Mouse (Mus musculus) retina, postnatal 7 days (tissue): ENCODE data around the gene Rnf220.
A peak's percentile ranks its signal among the peaks of the same experiment; 100 is the strongest.

Experiments
- DNase-seq: peaks from one replicate; pipeline ENCODE4 v3.0.0-alpha.2; 2012; ENCODE audit warnings: low read depth, low spot score

Gene Rnf220

DNA sequence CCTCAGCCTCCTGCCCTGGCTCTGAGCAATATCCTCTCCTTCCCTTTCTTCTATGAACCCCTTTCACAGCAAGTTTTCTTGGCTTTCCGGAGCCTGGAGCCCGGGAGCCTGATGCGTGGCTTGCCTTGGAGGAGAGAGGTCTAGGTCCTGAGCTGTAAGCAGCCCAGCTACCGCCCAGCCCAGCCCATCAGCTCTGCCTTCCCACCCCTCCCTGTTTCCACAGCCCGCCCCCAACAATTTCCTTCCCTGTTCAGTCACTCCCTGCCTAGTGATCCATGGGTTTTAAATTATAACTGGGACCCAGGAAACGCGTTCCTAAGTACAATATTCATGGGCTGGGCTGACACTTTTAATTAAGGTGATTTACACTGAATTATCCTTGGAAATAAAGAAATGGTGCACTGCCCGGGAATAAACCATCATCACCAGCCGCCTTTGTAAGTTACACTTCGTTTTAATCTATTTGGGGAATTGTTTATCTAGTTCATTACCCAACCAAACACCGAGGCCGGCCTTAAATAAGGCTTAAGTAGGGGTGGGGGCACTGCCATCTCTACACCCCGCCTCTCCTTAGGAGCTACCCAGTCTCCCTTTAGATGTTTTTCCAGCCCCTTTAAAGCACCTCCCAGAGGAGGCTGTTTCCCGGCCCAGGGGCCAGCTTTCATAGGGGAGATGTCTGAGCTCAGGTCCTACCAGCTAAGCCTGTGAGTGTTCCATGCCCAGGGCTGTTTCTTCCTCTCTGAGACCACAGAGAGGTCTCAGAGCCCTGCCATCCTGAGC is 194.6 kb downstream of the Rnf220 start:
- DNase-seq: no peak

DNA sequence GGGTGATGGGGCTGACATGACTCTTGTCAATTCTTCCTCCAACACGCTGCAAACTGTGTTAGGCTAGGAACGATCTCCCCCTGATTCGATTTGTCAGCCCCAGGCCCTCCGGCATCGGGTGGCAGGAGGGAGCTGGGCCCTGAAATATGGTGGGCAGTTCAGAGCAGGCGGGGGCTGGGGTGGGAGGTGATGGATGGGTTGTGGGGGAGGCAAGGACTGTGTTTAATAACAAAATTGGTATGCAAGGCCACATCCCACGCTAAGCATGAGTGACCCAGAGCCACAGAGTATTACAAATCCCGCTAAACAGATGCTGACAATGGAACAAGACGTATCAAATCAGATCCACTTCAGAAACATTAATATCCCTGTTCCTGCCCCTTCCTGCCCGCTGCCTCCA is 196.9 kb downstream of the Rnf220 start:
- no peak for DNase-seq

DNA sequence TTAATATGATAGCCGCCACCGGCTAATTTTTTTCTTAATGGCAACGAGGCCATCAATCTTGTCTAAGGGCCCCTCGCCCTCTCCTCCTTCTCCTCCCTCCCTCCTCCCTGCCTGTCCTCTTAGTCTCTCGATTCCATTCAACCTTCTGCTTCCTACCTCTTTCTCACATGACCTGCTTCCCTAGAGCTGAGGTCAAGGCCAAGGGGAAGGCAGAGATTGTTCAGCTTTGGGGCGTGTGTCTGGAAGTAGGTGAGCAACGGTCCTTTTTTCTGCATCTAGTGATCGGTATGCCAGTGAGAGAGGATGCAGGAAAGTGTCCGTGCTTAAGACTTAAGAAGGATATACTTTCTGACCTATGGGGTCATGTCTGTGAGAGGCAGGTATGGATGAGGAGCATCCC is 199.0 kb downstream of the Rnf220 start:
- no peak for DNase-seq

DNA sequence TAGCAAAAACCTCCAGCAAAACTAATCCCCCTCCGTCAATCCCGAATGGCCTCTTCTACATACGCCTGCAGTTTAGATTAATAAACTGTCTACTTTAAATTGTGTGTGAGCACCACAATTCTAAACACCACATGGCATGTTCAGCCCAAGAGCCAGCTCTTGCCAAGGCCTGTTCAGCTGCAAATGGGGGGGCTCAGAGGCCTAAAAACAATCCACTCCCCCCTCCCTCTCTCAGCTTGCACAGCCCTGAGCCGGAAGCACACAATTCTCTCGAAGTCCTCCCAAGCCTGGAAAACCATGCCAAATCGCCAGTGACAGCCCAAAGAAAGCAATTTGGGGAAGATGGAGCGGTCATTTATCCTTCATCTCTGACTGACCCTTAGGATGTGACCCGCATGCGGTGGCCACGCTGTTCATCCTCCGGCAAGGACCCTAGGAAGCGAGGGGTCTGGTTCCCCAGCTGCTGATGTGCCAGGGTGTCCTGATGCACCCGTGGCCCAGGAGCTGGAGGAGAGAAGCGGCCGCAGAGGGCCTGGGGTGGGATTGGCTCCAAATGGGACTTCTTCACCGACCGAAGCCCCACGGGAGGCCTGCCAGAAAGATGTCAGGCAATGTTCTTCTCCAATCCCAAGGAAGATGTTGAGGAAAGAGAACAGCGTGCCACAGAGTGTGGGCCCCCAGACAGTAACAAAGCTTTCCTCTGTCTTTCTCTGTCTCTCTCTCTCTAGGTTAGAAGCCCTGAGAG is 199.8 kb downstream of the Rnf220 start:
- DNase-seq: no peak

DNA sequence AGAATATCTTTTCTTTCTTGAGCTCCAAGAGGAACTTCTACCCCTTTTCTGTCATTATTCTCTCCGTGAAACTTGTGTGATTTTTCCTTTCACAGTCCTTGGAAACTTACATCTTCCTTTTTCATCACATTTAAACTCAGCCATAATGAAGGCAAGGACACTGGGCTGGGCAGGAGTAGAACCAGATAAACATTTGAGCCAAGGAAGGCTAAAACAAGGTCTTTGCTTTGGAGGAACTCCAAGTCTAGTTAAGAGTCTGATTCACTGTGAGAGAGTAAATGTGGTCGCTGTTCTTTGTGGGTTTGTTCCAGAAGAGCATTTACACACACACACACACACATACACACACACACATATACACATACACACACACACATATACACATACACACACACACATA is 205.2 kb downstream of the Rnf220 start:
- DNase-seq: no peak

DNA sequence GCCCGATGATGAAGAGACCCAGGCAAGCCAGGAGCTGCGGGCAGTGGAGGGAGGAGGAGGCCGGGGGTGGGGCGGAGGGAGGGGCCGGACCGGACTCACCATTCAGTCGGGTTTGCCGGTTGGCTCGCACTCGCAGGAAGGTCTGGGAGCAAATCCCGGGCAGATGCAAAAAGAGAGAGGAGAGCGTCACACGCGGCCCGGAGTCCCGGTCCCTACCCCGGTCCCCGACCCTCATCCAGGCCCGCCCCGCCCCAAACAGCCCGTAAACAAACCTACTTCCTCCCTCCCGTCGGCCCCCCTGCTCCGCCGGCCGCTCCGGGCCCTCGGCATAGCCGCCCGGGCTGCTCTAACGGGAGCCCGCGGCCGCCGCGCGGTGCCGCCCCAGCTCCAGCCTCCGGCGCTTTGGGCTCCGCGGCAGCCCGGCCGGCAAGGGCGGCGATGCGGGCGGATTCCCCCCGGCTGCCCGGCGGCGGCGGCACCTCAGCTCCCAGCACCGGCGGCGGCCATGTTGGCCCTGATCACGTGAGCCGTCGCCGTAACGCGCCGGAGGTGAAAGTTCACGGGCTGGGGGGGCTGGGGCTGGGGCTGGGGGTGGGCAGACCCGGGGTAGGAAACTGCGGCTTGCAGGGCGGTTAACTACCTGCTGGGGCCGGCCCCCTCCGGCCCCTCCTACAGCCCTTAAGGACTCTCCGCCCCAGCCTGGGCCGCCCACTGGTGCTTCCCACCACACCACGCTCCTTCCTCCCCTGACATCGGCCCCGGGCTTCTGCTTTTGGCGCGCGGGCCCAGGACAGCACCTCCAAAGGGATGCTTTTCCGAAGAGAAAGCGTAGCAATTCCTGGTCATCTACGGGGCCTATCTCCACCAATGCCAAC is 207.7 kb downstream of the Rnf220 start:
- no peak for DNase-seq

DNA sequence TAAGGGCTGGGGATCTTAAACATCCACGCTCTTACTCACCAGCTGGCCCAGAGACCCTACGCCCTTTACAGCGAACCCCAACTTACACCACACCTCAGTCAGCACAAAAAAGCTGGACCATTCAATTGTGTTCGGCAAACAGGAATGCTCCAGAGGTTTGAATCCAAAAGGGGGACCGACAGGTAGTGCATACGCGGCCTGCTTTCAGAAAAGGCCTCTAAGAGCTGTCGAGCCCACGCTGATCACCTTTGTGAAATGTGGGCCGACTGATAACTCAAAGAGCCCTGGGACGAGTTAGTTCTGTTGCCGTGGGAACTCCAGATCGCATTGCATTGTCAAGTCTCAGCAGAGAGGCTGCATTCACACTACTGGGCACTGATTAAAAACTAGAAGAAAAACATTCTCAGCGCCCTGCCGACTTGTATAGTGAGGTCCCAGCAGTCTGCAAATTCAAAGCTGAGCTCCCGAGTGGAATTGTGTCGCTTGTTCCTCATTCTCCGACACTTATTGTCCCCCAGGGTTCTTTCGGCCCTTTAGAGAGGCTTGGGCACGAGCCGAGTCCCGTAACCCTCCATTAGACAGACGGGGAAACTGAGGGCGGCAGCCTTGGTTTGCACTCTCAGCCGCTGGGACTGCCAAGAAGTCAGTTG is 208.4 kb downstream of the Rnf220 start:
- DNase-seq: no peak

DNA sequence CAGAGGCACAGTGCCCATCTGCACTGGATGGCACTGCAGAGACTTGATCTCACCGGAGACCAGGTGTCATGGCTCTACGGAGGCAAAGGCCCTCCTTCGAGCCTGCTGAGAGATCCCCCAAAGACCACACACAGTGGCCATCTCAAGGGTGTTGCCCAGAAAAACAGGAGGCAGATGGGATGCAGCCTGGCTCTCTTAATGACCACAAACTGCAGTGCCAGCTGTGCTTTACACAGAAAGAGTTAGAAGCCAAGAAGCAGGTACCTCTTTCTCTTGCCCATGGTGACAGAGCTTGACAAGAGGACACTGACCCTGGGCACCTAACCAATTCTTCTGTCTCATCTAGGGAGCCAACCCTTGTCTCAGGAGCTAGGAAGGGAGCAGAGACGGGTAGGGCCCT is 212.5 kb downstream of the Rnf220 start:
- no peak for DNase-seq

DNA sequence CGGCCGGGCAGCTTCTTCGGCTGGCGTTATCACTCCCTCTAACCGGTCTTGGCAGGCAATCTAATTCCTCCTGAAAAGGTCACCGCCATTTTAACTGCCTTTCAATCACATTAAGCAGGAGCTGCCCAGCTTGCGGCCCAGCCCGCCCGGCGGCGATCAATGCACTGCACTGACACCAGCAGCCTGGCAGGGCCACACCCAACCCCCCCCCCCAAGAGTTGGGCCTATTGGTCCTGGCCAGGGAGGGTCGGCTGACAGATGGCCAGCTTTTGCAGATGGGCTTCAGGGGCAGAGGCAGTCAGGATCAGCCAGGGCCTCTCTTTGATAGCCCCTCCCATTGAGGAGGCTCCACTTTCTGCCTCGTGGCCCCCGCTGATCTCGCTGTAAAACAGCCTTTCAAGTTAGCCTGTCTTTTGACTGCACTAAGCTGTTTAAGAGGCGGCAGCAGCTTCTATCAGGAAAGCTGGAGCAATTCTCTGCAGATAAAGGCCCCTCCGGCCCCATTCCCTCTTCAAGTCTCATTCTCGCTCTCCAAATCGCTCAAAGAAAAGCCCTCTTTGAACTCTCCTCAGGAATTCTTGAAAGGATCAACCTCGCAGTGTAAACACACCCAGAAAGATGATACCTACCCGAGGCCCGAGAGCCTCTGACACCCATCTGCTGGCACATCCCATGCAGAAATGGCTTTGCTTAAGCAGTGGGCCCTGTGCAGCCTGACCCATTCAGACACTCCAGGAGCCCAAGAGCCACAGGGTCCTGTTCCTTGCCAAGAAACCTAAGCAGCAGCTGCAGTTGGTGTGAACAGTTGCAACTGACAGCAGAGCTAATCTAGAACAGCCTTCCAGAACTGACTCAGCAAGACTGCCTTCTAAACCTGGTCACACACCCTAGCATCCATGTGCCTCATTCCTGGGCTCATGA is 213.3 kb downstream of the Rnf220 start:
- DNase-seq: no peak

DNA sequence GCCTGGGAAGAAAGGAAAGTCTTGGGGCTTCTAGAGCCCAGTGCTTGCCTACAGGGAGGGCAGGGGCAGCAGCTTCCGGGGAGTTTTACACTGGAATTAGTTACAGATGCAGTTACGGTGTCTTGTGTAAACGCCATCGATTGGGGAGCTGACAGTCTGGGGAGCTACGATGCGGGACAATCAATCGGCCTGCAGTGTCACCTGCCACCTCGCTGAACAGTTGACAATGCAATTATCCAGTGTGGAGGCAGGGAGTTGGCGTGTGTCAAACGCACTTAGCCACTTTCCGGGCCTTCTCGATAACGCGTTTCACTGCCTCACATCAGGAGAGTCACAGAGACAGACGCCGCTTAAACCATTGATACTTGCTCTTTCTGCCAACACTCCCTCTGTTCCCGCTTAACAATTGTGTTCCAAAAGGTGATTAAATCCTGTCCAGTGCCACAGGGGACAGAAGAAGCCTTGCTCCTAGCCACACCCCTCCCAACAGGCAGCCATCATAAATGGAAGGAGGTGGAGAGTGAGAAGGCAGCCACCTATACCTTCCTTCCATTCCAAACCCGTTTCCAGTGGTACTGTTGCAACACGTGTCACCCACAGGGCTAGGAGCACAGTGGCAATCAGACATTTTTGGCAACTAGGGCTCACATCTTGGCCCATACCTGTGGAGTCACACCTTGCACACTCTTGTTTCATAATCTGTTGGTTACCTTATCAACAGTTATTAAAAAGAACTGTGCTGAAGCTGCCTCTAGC is 215.6 kb downstream of the Rnf220 start:
- DNase-seq: no peak

DNA sequence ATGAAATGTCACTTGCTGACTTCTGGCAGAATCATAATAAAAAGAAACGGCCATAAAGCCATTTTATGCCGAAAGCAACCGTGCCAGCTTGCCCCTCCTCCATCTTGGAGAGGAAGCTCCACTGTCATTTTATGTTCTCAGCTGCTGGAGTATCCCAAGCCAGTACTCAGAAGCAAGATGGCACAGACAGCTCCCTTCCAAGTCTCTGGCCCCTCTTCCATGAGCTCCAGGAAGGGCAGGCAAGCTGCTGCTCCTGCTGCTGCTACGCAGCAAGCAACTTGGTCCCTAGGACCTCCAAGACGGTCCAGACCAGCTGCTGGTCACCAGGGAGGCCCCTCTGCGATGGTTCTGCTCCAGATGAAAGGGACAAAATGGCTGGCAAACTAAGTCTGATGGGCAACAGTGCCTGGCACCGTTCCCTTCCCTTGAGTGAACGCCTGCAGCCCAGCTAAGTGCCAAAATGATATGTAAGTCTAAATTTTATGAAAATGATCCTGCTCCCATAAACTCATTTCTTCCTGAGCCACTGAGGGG is 216.4 kb downstream of the Rnf220 start:
- no peak for DNase-seq

DNA sequence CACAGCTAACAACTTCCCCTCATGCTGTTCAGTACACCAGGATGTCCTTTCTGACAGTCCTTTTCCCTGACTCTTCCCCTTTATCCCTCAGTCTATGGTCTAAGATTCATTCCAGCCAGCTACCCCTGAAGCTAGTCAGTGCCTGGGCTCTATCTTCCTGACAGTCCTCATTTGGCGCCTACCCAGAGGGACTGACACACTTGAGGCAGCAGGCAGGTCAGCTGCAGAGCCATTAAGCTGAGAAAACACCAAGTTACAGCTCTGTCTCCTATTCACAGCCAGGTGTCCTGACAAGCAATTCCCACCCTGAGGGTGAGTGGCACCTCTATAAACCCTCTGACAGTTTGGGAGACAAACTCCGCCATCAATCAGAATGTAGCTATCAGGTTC is 217.6 kb downstream of the Rnf220 start:
- DNase-seq: no peak

DNA sequence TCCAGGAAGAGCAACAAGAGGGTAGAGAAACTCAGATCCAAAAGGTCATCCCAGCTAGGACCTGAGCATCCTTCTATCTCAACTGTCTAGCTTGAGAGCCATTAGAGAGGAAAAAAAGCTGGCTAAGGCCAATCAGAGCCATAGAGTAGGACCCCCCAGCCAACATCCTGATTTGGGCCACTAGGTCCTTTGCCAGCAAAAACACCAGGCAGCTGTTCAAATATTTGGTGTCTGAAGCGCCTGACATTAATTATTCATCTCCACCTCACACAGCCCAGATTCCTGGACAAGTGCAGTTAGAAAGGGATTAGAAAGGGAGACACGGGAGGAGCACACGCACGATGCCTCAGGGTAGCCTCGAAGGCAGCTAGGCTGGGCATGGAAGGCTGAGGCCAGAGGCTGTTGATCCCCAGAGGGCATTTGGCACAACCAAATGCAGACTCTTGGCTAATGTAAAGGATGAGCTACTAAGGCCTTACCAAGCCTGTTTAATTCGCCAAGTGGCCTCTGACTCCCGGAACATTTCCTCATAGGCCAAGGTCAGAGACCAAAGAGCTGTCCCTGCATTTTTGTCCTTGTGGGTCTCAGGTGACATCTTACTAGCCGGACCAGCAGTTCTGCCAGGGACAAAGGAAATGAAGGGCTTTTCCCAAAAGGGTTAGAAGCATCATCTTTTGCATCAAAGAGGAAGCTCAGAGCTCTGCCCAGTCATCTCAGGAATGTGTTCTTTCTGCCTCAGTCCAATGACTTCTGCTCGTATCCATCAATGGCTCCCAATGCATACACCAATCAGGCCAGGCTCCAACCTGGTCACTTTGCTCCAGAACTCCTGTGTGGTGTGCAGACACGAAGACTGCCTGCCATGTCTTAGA is 218.2 kb downstream of the Rnf220 start:
- no peak for DNase-seq

DNA sequence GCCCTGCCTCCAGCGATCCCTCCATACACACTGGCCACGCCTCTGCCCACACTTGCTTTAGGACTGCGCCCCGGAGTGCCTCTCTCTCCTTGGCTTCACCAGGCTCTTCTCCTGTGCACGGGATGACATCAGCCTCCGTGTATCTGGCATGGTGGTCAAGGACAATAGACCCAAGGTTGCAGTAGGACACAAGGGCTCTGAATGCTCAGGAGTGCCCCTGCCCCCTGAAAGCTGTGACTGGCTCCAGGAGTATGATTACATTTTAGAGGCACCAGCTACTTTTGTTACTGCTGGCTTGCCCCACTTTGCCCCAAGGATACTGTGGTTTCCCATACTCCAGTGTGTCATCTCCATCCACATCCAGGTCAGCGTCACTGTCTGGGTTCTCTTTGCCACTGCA is 219.2 kb downstream of the Rnf220 start:
- DNase-seq: no peak

DNA sequence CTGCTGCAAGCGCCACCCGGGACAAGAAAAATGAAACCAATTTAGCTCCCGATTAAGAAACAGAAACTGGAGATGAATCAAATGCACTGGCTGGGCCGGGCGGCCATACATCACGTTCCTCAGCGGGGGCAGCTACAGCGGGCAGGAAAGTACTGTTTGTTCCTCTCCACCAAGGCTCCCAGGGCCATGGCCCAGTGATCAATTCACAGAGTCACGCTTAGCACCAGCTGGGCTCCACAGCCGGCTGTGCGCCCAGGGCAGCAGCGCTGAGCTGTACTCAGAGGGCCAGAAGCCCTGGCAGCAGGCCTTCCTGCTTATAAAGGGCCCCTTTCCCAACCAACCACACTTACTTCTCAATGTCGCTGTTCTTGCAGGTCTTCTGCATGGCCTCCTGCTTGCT is 219.8 kb downstream of the Rnf220 start:
- no peak for DNase-seq

DNA sequence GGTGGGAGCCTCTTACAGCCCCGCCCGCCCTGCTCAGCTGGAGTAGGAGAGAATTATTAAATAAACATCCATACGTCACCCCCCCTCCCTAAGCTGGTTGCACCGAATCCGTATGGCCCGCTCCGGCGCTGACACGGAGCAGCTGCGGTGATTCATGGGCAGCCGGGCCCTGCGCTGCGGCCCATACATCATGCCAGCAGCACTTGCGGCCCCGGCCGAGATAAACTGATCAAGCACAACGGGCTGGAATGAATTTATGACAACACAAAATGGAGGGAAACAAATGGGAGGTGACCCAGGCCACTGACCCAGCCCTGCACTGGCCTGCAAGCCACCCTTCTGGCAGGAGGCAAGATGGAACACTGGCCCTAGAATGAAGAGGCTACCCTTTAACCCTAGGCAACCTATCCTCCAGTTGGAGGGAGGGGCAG is 220.6 kb downstream of the Rnf220 start:
- no peak for DNase-seq

DNA sequence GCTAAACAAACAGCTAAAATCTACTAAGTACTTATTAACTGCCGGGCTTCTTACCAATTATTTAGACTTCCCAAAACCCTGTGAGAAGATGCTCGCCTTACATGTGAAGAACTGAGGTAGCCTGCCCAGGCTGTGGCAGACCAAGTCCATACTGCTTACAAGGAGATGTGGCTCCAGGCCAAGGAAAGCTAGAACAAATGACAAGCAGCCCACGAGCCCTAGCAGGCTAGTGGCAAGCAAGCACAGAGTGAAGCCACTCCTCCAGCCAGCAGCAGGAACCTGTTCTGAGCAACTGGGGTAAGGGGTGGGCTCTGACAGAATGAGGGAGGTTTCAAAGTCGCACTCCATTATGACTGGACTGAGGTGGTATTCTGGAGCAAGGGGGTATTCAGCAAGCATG is 222.1 kb downstream of the Rnf220 start:
- DNase-seq: no peak

DNA sequence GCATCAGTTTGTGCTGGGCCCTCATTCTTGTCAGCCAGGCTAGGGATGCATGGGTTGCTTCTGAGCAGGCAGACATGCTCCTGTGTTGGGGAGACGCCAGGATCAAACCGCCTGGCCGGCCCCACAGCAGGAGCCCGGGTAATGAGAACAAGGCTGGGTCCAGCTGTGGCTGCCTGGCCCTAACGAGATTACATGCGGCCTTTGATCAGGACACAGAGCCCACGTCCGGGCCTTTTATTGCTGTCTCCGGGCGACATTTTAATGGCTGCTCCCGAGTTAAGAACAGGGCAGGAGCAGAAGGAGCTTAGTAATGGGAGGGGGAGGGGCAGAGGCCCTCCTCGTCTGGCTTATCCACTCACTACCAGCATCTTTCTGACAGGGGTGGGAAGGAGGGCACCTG is 224.4 kb downstream of the Rnf220 start:
- DNase-seq: peak; percentile 57

DNA sequence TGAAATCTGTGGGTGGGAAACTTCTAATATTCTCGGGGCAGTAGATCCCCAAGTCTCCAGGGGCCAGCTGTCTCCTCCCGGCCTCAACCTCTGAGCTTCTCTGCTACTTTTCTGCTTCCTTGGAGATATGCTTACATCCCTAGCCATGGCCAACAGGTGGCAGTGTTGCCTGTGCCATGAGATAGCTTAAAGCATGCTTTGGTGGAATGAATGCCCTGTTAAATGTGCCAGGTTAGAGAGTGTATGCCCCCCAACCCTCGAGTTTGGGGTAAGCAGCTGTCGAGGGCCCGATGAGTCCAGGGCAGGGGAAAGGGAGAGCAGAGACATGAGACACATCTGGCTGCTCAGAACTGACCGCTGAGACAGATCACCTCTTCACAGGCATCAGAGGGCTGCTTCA is 226.6 kb downstream of the Rnf220 start:
- peak; percentile 79 for DNase-seq
